Mouse (Mus musculus) cerebellum, adult 18-20 months (tissue): Measurements from ENCODE around the gene Nr1i2.
"Not testable (repeated sequence)": the region's sequence is repeated elsewhere in the genome, so short reads cannot be mapped to it uniquely, and the experiment has no call there.

Source experiments
- DNase-seq, 2 experiments: peaks; one replicate each; pipeline ENCODE4 v3.0.0; 2021

Nr1i2 gene

GRCm38 (mm10) chr16:38294685-38295348 lies at the start of gene Nr1i2:
Nr1i2 (minus strand) TSS chr16:38294824.
- no peak for DNase-seq

GRCm38 (mm10) chr16:38341396-38342324 lies 47.0 kb upstream of the Nr1i2 start, which contains the start of gene Maats1:
Maats1 (minus strand) TSS chr16:38342143.
- peak; percentile 66 to 69 for DNase-seq

- DNase-seq = not testable (repeated sequence)
Observed at GRCm38 (mm10) chr16:38338077-38338476, 43.5 kb upstream of the Nr1i2 start.

GRCm38 (mm10) chr16:38334431-38334830 lies 39.8 kb upstream of the Nr1i2 start:
- no peak for DNase-seq

GRCm38 (mm10) chr16:38329340-38329739 lies 34.7 kb upstream of the Nr1i2 start:
- no peak for DNase-seq

- DNase-seq = no peak
Observed at GRCm38 (mm10) chr16:38326778-38327397, 32.3 kb upstream of the Nr1i2 start.

GRCm38 (mm10) chr16:38324311-38324710 lies 29.7 kb upstream of the Nr1i2 start:
- DNase-seq = no peak

GRCm38 (mm10) chr16:38321452-38321935 lies 26.9 kb upstream of the Nr1i2 start:
- DNase-seq = peak; percentile 61 to 68

GRCm38 (mm10) chr16:38319087-38319486 lies 24.5 kb upstream of the Nr1i2 start:
- DNase-seq = no peak

GRCm38 (mm10) chr16:38318492-38318891 lies 23.9 kb upstream of the Nr1i2 start:
- no peak for DNase-seq

GRCm38 (mm10) chr16:38308195-38308594 lies 13.6 kb upstream of the Nr1i2 start:
- no peak for DNase-seq

- no peak for DNase-seq
Observed at GRCm38 (mm10) chr16:38307651-38308050, 13.0 kb upstream of the Nr1i2 start.

- no peak for DNase-seq
Observed at GRCm38 (mm10) chr16:38307221-38307605, 12.6 kb upstream of the Nr1i2 start.

- peak in 1 of 2 experiments; percentile 15 for DNase-seq
Observed at GRCm38 (mm10) chr16:38306571-38307220, 12.1 kb upstream of the Nr1i2 start.

- peak in 1 of 2 experiments; percentile 14 for DNase-seq
Observed at GRCm38 (mm10) chr16:38304460-38305194, 10.0 kb upstream of the Nr1i2 start.

GRCm38 (mm10) chr16:38302367-38302766 lies 7.7 kb upstream of the Nr1i2 start:
- no peak for DNase-seq

- DNase-seq = no peak
Observed at GRCm38 (mm10) chr16:38298410-38298809, 3.8 kb upstream of the Nr1i2 start.

GRCm38 (mm10) chr16:38295349-38295930 lies 816 bp upstream of the Nr1i2 start:
- no peak for DNase-seq

- no peak for DNase-seq
Observed at GRCm38 (mm10) chr16:38290151-38290550, 4.5 kb downstream of the Nr1i2 start.

GRCm38 (mm10) chr16:38288851-38289250 lies 5.8 kb downstream of the Nr1i2 start:
- no peak for DNase-seq

- no peak for DNase-seq
Observed at GRCm38 (mm10) chr16:38287762-38288161, 6.9 kb downstream of the Nr1i2 start.

GRCm38 (mm10) chr16:38287357-38287756 lies 7.3 kb downstream of the Nr1i2 start:
- no peak for DNase-seq
